Mouse (Mus musculus) spleen, postnatal 4 days (tissue): ENCODE measurements around the gene 4930467E23Rik.
"Not testable (repeated sequence)": the region's sequence is repeated elsewhere in the genome, so short reads cannot be mapped to it uniquely, and the experiment has no call there.

Experiments used
- DNase-seq, 2 experiments: peaks; one replicate each; pipeline ENCODE4 v3.0.0; 2022; ENCODE audit warnings: low spot score in 2 of 2

4930467E23Rik gene

DNA sequence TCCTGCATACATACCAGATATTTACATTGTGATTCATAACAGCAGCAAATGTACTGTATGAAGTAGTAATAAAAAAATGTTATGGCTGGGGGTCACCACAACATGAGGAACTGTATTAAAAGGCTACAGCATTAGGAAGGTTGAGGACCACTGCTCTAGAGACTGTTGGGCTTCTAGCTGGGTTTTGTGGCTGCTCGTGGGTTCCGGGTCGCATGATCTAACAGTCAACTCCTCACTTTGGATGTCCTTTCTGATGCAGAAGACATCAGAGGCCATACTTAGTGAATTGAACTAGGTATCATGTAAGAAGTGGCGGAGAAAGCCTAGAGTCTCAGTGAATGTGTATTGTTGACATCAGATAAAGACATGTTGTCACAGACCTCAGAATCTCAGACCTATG, 19.9 kb upstream of the 4930467E23Rik start:
- peak; percentile 63 to 88 for DNase-seq

DNA sequence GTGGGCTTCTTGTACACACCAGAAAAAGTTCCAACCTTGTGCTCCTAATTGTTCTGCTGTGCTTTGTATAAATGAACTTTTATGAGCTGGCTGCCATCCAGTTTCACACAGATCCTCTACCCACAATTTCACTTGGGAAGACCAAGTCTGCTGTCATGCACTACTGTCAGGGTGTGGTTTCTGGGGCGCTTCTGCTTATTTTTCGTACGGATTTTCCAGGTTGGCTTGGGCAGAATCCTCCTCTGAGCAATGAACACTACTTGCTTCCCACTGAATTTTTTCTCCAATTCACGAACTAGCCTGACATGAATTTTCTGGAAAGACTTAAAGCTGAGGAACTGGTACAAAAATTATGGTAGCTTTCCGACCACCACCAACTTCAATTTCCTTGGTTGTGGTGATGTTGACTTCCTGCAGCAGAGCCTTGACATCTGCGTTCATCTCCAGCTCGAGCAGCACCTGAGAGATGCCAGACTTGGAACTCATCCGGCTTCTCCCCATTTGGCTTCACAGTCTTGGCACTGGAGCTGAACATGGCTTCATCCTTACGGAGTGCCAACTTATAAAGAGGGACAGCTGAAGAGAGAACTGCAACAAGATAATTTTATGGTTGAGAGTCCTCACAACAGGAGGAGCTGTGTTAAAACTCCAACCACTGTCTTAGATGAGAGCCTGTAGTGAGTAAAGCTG, 18.1 kb upstream of the 4930467E23Rik start:
- peak; percentile 14 to 56 for DNase-seq

DNA sequence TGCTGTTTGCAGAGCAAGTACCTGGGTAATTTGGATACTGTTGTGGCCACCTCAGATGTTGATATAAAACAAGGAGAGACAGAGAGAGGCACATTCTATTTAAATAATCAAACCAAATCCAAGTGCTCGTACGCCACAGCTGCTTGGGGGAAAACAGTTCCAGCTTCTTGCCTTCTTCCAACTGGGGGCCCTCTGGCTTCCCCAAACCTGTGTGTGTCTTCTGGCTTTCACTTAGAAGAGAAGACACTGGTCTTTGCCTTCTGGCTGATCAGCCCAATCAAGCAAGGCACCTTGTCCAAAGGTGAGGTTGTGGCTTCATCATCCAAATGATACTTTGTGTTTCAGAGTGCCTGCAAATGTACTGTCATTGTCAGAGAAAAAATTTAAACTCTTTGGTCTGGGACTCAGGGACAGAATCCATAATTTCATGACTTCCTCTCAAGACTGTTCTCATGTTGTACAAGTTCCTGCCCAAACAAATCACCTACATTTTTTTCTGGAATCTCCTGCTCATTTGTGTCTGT, 17.1 kb upstream of the 4930467E23Rik start:
- DNase-seq, result peak in 1 of 2 experiments; percentile 59

DNA sequence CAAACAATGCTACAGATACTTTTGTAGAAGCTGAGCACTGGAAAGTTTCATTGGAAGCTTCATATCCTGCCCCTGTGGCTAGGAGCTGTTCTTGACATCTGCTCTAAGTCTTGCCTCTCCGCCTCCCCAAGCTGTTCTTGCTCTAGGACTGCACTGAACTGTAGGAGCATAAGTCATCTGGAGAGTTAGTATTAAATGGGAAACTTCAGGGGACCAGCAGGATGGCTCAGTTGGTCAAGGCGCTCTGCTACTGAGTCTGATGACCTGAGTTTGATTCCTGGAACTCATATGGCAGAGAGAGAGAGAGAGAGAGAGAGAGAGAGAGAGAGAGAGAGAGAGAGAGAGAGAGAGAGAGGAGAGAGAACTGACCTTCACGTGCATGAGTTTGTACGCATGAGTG, 16.6 kb upstream of the 4930467E23Rik start:
- peak in 1 of 2 experiments; percentile 62 for DNase-seq

DNA sequence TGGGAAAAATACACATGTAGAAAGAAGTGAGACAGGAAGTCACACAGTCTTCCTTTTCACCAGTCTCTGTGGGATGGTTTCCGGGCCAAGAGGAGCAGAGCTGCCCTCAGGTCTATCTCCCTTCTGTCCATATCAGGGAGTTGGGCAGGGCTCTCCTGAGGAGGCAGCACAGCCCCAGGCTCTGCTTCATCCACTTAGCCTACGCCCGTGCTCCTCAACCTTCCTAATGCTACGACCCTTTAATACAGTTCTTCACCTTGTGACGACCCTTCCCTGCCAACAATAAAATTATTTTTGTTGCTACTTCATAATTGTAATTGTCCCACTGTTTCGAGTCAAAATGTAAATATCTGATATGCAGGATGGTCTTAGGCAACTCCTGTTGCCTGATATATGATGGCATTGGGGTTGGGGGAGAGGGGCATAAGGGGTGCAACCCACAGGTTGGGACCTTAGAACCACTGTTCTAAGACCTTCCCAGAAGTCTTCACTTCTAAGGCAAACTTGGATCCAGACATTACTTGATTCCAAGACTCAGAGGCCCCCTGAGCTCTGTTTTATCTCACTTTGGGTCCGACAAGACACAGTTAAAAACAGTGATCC, 16.0 kb upstream of the 4930467E23Rik start:
- peak; percentile 46 to 83 for DNase-seq

DNA sequence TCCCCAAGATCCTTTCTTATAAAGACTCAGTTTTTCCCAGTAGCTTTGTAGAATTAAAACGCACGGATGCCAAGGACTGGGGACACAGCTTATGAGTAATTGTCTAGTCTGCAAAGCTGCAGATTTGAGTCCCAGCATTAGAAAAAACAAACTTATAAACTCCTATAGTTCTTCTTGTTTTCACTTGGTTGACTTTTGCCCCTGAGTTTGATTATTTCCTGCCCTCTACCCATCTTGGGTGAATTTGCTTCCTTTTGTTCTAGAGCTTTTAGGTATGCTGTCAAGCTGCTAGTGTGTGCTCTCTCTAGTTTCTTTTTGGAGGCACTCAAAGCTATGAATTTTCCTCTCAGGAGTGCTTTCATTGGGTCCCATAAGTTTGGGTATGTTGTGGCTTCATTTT, 14.9 kb upstream of the 4930467E23Rik start:
- peak in 1 of 2 experiments; percentile 54 for DNase-seq

DNA sequence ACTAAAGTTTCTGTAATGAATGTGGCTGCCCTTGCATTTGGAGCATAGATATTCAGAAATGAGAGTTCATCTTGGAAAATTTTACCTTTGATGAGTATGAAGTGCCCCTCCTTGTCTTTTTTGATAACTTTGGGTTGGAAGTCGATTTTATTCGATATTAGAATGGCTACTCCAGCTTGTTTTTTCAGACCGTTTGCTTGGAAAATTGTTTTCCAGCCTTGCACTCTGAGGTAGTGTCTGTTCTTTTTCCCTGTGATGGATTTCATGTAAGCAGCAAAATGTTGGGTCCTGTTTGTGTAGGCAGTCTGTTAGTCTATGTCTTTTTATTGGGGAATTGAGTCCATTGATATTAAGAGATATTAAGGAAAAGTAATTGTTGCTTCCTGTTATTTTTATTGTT, 14.1 kb upstream of the 4930467E23Rik start:
- DNase-seq, result peak in 1 of 2 experiments; percentile 53

DNA sequence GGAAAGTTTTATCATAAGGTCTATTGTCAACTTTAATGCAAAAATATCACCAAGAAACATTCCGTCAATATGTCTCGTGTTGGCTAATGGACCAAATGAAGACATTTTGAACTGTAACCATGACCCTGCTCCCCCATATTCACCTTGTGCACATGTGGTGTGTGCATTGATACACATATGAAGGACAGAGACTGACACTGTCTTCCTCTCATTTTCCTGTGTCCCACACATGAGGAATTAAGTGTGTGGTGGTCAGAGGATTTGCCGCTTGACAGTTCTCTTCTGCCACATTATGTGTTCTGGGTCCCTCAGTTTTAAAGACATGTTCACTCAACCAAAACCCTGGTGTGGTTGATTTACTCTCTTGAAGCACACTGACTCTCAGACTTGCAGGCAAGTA, 11.5 kb upstream of the 4930467E23Rik start:
- peak; percentile 50 to 84 for DNase-seq

DNA sequence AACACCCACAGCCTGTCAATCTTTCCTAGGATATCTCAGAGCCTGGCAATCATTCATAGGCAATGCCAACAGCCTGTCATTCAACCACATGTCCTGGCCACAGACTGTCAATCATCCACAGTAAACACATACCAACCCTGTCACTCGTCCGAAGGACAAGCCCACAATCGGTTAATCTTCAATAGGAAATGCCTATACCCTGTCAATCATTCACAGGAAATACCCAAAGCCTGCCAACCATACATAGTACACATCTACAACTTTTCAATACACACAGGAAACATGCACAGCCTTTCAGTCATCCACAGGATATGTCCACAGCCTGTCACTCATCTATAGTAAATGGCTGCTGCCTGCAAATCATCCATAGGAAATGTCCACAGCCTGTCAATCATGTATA, 9.9 kb upstream of the 4930467E23Rik start:
- DNase-seq, result peak; percentile 32 to 75

DNA sequence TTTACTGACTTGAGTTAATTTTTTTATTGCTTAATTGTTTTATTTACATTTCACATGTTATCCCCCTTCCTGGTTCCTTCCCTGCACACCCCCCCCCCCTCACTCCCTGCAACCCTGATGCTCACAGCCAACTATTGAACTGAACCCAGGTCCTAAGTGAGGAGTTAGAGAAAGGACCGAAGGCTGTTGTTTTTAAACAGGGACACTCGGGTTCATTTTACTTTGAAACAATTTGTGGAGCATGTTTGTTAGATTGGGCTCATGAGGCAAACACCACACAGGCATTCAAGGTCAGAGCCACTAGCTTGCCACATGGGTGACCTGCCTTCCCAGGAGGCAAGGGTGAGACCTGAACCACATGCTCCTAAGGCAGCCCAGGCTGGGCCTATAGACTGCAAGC, 4.5 kb upstream of the 4930467E23Rik start:
- not testable (repeated sequence) for DNase-seq

DNA sequence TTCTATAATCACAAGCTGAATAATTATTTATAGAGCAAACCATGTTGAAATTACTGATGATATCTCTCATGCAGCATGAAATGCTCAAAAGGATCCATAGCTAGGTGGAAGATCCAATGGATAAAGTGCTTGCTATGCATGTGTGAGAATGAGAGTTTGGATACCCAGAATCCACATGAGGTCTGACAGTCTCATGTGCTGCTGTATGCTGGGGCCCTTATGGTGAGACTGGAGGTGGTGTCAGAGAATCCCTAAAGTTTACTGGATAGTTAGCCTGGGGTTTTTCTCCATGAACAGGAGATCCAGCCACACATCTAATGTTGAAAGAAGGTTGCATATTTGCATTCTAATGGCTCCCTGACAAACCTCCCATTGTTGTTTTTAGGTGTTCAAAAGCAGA, 22.4 kb downstream of the 4930467E23Rik start:
- DNase-seq, result not testable (repeated sequence)

DNA sequence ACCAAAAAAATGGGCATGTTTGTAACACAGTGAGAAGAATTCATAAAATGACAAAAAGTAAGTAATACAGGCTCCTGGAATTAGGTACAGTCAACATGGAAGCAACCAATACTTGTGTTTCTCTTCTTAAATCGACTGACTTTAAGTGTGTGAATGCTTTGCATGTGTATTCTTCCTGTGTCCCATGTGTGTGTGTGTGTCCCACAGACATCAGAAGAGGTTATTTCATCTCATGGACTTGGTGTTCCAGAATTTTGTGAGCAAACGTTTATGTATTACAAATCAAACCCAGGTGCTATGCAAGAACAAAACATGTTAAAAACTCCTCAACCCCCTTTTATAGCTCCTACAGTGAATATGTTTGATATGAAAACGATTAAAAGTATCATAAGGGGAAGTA, 24.8 kb downstream of the 4930467E23Rik start:
- peak in 1 of 2 experiments; percentile 74 for DNase-seq

DNA sequence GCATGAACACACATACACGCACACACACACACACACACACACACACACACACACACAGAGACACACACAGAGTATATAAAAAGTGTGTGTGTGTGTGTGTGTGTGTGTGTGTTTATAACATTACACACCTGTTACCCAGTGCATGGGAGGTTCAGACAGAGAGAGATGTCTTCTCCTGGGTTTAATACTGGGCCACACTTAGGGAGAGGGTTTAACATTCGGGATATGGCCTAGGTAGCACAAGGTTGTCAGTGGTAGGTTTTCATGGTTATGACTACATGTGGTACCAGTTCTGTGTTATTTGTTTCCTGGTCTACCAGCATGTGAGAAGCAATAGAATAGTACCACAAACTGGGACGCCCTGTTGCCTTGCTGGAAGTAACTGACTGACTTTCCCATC, 25.6 kb downstream of the 4930467E23Rik start:
- not testable (repeated sequence) for DNase-seq

DNA sequence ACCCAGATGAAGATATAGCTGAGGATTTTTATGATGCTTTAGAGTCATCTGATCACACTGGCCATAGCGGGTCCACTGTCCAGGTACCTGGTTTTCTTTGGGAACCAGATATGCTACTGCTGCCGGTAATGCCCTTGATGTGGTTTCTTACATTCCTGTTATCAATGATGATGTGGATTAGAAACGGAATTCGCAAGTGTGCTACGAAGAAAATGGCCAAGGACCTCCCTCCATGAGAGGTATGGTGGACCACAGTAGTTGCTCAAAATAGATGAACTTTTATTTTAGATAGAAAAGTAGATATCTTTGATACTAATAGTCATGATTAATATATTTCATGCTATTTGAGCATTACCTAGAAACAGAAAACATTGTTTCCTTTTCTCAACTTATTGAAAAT, 32.3 kb downstream of the 4930467E23Rik start:
- peak in 1 of 2 experiments; percentile 67 for DNase-seq

DNA sequence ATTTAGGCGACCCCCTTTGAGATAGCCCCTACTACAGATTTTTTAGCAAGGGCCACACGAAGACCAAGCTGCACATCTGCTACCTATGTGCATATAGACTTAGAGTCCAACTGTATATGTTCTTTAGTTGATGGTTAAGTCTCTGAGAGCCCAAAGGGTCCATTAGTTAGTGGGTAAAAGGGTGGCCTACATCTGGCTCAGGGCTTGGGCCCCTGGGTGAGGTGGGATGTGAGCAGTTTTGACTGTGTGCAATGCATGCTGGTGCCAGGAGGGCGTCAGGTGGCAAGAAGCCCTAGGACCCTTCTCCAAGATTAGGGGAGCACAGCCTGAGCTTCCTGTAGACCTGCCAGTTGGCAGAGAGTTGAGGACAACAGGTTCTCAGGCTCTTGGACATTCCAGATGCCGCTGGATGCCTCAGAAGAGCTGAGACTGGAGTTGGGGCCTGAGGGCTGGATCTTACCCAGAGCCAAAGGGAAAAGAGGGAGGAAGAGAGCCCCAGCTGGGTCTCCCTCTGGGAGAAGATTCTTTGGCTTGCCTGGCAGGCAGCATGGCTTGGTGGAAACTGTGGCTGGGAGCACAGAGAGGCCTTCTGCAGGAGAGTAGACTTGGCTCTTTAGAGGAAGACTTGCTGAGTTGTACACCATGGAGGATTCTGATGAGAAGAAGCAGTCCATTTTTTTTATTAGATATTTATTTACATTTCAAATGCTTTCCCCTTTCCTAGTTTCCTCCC, 33.6 kb downstream of the 4930467E23Rik start:
- peak; percentile 50 to 85 for DNase-seq

DNA sequence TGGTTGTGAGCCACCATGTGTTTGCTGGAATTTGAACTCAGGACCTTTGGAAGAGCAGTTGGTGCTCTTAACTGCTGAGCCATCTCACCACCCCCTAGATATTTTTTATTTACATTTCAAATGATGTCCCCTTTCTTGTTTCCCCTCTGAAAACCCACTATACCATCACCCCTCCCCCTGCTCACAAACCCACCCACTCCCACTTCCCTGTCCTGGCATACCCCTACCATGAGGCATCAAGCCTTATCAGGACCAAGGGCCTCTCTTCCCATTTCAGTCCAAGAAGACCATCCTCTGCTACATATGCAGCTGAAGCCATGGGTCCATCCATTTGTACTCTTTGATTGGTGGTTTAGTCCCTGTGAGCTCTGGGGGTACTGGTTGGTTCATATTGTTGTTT, 36.2 kb downstream of the 4930467E23Rik start:
- DNase-seq, result peak; percentile 60 to 86

DNA sequence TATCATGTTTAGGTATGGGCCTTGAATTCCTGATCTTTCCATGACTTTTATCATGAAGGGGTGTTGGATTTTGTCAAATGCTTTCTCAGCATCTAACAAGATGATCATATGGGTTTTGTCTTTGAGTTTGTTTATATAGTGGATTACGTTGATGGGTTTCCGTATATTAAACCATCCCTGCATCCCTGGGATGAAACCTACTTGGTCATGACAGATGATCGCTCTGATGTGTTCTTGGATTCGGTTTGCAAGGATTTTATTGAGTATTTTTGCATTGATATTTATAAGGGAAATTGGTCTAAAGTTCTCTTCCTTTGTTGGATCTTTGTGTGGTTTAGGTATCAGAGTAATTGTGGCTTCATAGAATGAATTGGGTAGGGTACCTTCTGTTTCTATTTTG, 44.1 kb downstream of the 4930467E23Rik start:
- DNase-seq, result peak in 1 of 2 experiments; percentile 66

DNA sequence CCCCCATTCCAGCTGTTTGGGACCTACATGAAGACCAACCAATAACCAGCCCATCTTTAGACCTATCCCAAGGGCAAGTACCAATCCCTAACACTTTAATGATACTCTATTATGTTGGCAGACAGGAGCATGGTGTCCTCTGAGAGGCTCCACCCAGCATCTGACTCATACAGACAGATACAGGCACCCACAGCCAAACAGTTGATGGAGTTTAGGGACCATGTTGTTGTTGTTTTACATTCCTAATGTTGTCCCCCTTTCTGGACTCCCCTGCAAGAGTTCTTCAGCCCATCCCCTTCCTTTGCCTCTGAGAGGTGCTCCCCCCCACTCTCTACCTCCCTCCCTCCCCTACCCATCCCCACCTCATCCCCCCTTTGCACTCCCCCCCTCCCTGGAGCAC, 46.9 kb downstream of the 4930467E23Rik start:
- DNase-seq, result peak in 1 of 2 experiments; percentile 74

DNA sequence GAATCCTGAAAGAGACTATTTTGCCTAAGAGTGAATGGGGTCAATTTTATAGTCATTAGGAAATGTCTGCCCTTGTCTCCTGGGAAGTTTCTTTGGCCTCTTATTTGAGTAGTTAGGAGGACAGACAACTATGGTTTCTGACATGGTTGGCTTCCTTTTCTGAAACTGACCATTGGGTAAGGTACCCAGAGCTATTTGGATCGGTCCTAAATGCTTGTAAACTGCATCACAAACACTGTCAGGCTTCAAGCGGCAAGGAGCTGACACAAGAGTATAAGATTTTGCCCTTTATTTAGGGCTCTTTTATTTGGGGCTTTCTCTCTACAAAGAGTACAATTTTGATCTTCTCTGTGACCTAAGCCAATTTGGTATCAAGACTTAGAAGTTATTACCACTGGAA, 48.1 kb downstream of the 4930467E23Rik start:
- peak in 1 of 2 experiments; percentile 71 for DNase-seq

DNA sequence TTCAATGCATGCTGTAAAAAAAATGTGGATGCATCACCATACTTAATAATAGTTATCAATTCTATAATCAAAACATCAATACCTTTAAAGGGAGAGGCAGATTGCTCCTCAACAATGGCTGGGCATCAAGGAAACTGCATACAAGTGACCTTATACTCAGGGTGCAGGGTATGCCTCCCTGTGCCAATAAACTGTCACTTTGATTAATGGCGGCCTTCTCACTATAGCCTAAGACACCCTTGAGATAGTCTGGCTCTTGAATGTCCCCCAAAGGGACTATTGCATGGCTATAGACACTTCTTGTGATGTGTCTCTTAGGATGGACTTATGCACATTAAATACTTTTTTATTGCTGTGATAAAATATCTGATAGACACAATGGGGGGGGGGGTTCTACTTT, 48.8 kb downstream of the 4930467E23Rik start:
- DNase-seq, result peak; percentile 41 to 74

DNA sequence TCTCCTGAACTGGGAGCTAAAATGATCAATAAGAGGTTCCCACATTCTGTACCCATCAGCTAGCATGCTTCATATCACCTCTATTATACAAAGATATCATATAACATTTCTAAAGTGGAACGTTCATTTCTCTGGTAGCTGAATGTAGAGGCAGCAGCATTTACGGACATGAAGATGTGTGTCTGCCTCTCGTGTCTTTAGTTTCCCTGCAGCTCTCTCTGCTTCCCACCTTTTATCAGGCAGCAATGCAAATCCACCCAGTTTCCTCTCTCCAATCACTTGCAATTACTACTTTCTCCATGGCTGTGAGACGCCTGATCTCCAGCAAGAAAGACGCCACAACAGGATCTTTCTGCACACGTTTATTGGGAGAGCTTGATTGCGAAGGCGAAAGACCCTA, 49.5 kb downstream of the 4930467E23Rik start:
- not testable (repeated sequence) for DNase-seq

DNA sequence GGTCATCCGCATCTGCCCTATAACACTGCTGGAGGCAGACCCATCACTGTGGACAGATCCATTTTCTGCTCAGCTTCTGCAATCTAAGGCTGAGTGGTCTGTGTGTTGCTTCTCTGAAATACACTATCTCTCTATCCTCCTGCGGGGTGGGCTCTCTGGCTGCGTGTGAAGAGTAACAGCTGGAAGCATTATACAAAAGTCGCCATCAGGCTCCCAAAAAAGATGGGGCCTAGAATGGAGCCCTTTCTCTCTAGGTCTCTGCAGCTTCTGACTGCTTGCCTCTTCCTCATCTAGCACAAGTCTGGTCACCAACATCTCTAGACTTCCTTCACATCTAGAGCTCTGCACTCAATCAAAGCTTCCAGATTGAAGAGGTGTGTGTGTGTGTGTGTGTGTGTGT, 50.8 kb downstream of the 4930467E23Rik start:
- DNase-seq, result peak in 1 of 2 experiments; percentile 69
